Mouse (Mus musculus) heart, adult 2 months (tissue): ENCODE results near the gene Spats2.

Experiments used
- CTCF ChIP-seq: fragments of 200-600 bp; IDR thresholded peaks from 2 replicates; pipeline ENCODE4 v1.8.1; 2022; ENCODE audit warnings: antibody characterized with exemption, mild to moderate bottlenecking, moderate library complexity
- EP300 ChIP-seq: fragments of 200-500 bp; IDR thresholded peaks from 2 replicates; pipeline ENCODE4 v1.6.1; 2011; ENCODE audit warnings: low read depth, low read length, control low read depth; ENCODE audit not compliant: insufficient read depth
- POLR2A ChIP-seq: fragments of 200-500 bp; IDR thresholded peaks from 2 replicates; pipeline ENCODE4 v1.6.1; 2011; ENCODE audit warnings: mild to moderate bottlenecking, low read depth, low read length, control low read depth; ENCODE audit not compliant: insufficient read depth

GRCm38 (mm10) chr15:99125711-99126080, at the start of gene Spats2:
- no peak for TF ChIP-seq CTCF
- TF ChIP-seq EP300 = no peak
- TF ChIP-seq POLR2A = no peak
